Mouse (Mus musculus): Measurements from ENCODE around the gene Igsf21.

Gene Igsf21

DNA sequence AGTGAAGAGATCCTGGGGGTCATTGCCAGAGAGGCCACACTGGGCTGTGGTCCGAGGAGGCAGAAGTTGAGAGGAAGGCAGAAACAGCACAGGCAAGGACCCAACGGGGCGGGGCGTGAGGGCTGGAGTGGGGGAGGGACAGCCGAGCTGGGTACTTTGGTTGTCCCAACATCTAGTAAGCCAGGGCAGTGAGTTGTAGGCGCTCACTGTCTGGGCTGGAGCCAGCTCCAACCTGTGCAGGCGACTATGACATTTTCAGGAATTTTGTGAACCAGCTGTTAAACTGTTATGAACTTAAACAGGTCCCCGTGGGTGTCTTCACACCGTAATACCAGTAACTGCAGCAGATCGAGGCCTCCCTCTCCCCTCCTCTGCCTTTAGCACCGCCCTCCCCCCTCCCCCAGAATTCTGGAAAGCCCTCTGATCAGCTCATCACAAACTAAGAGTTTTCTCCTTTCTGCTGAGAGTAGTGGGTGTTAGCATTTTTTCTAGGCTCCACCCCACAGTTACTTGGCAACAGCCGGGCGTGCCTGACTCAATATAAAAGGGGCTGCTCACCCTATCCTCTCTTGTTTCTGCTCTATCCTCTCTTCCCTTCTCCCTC, 208.7 kb downstream of the Igsf21 start:
- no peak for DNase-seq

DNA sequence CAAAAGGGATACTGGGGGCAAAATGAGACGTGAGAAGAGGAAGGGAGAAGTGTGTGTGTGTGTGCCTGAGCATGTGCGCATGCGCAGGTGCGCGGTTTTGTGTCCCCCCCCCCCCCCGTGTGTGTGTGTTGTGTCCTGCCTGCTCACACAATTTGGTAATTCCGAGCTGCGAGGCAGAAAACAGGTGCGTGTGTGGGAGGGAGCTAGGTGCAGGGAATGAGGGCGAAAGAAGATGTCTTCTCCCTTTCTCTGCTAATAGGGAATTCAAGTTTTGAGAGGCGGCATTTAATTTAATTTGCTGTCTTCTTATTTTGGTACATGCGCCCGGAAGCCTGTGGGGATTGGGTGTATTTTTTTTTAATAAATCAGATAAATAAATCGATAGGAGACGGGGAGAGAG, 211.4 kb downstream of the Igsf21 start:
- DNase-seq: no peak

DNA sequence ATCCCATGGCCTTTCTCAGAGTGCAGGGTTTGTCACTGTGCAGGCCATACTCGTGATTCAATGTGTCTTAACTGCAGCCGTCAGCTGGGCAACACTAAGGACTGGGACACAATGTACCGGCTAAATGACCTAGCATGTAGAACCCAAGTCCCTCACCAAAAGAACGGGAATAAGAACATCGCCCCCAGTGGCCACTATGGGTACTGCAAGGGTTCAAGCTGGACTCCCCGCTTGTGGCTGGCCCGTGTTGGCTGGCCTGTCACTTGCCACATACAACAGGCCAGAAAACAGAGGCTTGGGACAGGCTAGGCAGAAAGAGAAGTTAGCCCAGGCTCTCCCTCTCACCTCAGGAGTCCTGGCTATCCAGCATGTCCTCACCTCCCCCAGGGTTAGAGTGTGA, 213.2 kb downstream of the Igsf21 start:
- peak; percentile 77 for DNase-seq

DNA sequence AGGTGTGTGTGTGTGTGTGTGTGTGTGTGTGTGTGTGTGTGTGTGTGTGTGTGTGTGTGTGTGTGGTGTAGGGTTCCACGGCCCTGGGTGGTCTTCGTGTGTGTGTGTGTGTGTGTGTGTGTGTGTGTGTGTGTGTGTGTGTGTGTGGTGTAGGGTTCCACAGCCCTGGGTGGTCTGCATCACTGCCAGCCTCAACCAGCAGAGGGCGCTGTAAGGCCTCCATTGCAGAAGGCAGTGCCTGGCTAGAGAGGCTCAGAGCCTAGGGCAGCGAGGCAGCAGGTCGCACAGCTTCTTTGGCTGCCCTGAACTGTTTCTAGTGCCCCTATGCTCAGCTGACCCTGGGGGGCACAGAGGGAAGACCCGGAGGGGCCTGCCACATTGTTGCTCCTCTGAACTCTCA, 216.2 kb downstream of the Igsf21 start:
- DNase-seq: peak; percentile 69

DNA sequence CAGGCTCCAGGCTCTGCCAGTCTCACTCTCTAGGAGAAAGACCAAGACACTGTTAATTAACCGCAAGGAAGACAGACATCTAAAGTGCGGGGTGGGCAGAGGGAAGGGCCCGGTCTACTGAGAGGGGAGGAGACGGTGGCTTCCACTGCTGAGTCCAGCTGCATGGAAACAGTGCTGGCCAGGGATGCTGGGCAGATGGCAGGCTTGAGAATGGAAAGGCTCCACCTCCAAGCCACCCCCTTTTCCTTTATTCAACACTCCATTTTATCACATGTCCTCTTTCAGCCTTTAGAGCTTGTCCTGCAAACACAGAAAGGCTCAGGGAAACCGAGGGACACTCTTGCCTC, 216.6 kb downstream of the Igsf21 start:
- DNase-seq: no peak

DNA sequence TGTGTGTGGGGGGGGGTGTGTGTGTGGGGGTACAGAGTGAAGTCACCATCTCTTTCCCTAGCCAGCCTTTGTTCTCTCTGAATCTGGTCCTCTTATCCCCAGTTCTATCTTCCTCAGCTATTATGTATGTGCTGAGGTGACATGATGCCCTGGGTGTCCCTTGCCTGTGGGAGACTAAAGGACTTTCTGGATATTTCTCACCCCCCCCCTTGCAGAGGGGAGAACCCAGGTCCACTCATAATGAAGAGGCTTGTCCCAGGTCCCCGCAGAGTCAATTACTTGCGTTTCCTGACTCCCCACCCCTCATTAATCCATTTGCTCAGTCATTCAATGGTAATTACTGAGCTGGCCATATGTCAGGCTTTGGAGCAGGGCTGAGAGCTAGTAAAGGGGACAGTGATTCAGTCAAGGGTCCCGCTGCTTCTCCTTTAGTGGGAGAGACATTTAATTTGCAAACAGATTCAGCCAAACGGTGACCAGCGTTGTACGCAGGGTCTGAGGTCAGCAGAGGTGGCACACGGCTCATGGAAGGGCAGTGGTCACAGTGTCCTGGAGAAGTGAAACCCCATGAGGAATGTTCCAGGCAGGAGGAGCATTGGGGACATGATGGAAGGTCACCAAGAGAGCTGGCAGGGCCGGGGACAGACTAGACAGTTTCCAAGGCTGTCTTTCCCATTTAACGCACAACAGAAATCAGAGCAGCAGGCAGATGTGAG, 217.1 kb downstream of the Igsf21 start:
- no peak for DNase-seq

DNA sequence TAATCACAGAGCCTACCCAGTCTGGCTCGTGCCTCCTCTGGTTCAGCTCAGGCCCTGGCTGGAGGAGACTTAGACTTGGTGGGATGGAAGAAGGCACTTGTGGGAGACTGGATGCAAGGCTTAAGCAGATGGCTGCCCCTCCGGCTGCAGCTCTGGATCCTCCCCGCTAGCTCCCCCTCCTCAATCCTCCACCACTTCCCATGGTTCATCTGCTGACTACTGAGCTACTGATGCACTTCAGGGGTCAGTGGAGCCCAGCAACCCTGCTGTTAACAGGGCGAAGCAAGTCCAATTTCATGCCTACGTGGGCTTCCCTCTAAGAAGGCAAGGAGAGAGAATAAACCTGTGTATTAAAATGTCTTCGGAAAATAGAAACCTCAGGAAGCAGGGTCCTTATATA, 222.8 kb downstream of the Igsf21 start:
- DNase-seq: no peak

DNA sequence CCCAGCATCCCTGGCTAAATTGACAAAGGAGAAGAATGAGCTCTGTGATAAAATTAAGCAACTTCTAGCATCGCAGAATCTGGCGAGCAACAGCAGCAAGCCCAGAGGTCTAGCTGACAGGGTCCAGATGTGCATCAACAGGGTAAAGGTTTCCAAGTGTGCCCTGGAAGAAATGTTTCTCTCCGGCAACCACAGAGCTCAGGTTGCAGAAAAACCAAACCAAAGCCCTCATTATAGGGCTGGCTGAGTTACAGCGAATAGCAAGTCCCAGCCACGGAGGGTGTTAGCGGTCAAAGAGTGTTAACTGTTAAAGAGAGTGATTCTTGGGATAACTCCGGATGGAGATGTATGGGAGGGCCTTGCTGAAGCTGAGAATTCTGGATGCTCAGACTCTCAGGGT, 230.7 kb downstream of the Igsf21 start:
- DNase-seq: no peak

DNA sequence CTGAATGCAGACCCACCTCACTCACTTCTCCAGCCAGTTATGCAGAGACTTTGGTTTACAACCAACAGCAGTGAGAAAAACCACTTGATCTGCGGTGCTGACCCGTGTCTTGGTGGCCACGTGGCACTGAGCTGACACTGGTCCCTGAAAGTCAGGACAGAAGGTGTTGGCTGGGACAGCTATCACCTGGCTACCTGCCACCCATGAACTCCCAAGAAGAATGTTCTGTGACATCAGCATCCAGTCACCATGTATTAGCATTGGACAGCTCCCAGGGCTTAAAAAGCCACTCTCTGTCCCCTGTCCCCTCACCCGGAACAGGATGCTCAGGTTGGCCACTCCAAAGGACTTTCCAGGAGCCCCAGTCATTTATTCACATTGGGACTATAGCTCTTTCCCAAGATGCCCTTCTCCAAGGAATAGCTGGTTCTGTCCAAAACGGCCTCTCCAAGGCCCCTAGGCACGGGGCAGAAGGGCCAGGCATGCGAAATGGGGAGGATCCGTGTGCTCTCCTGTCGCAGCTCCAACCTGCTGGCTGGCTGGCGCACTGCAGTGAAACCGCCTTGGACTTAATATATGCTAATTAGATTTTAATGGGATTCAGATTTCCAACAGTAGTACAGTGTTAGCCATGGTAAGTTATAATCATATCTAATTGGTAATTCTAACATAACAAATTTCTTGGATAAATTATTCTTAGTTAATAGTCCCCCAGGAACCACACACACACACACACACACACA, 235.7 kb downstream of the Igsf21 start:
- DNase-seq: no peak

DNA sequence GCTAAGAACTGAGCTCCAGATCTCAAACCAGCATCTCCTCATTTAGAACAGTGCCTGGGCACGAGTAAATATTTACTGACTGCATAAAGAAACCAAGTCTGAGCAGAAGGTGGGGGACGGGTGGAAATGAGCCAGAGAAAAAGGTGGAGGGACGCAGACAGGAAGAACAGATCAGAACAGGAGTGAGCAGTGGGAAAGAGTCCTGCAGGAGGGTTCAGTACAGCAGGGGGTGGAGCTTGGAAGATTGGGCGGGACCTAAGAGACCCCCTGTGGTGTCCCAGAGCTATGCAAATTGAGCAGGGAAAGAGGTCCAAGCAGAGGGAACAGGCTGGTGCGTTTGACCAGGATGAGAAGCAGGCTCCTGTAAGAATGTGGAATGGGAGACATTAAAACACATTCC, 241.7 kb downstream of the Igsf21 start:
- no peak for DNase-seq

DNA sequence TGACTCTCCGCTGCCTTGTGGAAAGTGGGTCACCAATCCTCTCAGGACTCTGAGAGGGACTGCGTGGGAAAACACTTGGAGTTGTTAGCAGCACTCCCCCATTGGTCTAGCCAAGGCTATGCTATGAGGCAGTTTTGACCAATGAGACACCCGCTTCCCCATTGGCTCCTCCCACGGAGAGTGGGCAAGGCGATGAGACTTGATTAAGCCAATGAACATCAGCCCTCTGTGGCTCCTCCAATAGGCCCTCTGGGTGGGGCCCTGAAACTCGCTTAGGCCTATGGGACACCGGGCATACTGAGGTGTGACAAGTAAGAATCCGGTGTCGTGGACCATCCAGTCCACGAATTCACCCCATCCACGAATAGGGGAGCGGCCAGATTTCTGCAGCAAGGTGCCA, 242.4 kb downstream of the Igsf21 start:
- peak; percentile 74 for DNase-seq

DNA sequence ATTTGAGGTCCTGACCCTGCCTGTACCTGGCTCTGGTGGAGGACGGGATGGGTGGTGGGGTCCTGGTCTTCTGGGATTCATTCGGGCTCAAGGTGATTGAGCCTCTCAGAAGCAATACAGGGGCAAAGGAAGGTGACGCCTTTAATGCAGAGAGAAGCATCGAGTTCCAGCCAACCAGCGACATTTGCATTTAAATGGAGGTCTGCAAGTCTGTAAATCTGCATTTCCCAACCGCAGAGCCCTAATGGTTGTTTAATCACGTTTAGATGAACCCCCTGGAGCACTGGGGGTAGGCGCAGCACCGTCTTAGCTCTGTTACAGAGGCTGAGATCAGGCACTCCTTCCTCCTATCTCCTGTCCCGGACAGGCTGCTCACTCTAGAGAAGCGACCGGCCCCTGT, 244.5 kb downstream of the Igsf21 start:
- no peak for DNase-seq

DNA sequence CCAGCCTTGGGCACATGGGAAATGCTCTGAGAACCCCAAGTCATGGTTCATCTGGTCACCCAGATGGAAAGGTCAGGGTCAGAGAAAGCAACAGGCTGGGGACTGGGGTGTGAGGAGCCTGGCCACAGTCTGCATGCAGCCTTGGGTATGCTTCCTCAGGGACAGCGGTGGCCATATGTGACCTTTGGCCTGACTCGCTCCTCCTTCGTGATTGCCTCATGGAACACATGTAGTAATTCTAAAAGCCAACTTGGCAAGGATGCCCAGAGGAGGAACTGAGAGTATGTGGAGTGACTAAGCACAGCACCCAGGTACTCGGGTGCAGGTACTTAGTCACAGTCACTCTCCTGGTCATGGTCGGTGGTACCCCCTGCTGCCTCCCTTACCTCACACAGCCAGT, 245.7 kb downstream of the Igsf21 start:
- no peak for DNase-seq

DNA sequence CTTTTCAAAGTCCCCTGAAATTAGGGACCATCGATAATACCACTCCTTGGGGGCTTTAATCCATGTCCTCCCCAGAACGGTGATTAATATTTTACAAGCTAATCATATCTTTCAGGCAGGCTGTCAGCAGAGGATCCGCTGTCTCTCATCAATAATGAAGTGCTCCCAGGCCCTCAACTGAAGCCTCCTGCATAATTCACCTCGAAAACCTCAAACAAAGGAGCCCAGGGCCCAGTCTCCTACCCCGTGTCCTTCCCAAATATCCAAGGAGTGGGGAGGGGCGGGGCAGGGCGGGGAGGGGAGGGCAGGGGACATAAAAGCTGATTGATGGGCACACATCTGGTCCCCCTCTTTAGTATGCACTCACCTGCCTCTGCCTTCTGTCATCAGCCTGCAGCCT, 247.6 kb downstream of the Igsf21 start:
- no peak for DNase-seq

DNA sequence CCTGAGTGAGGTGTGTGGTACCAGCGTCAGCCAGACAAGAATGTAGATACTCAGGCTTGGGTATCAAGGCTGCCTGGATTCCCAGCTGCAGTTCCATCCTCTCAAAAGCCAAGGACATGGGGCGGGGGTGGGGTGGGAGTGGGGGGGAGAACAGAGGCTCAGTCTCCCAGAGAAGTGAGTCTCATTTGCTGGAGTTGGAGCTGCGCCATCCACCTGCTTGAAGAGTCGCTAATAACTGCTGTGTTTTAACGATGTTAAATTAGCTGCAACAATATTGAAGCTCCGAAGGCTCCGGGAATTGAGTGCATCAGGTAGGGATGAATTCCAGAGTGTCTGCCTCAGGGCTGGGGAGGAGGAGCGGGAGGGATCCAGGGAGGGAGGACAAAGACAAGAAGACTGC, 250.9 kb downstream of the Igsf21 start:
- DNase-seq: no peak

DNA sequence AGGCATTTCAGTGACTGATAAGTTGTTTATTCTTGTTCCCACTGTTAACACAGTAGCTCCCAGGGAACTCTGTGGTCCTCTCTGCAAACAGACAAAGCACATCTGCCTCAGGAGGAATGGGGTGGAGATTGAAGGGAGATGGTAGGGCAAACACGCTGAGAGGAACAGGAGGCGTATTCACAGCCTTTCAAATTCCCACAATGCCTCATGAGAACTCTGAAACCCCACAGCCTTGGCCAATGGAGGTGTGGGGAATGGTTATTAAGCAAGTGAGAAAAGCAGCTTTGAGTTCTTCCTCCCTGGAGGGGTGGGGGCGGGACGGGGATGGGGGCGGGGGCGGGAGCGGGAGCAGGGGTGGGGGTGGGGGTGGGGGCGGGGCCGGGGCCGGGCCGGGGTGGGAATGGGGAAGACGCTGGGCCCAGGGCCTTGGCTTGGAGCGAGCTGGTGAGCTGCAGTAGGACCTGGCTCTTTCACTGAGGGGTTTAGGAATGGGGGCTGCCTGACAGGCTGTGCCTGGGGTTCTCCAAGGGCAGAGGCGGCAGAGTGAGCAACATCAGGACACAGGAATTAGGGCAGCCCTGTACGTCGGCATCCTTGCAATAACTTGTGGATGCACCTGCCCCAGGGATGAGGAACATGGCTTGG, 253.4 kb downstream of the Igsf21 start:
- no peak for DNase-seq

DNA sequence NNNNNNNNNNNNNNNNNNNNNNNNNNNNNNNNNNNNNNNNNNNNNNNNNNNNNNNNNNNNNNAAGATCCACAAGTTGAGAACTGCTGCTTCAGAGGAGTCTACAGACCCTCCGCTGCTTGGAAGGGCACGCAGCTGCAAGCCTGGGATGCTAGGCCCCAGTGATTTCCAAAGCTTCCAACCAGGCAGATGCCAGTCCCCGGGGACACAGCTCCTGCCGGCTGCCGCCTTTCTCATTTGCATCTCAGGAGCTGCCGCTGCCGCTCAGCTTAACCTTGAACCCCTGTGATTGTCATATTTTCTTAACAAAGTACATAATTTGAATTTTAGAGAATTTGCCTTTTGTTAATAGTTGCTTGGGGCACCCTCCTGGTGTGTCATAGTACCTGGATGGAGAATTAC, 259.7 kb downstream of the Igsf21 start:
- DNase-seq: no peak

DNA sequence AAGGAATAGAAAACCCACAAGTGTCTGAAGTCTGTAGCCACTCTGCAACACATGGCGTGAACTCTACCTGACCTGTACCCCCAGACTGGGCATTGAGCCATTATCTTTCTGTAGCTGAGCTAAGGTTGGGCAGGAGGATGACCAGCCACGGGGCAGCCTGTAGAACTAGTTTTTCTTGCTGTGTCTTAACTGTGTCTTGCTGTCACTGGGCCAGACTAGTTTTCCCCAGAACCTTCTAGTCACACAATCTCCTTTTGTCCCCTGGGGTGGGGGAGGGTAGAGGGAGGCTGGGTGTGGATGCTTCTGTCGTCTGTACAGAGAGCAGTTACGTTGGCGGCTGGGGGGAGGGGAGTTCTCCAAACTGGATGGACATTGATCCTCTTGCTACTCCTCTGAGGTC, 267.9 kb downstream of the Igsf21 start:
- DNase-seq: no peak

DNA sequence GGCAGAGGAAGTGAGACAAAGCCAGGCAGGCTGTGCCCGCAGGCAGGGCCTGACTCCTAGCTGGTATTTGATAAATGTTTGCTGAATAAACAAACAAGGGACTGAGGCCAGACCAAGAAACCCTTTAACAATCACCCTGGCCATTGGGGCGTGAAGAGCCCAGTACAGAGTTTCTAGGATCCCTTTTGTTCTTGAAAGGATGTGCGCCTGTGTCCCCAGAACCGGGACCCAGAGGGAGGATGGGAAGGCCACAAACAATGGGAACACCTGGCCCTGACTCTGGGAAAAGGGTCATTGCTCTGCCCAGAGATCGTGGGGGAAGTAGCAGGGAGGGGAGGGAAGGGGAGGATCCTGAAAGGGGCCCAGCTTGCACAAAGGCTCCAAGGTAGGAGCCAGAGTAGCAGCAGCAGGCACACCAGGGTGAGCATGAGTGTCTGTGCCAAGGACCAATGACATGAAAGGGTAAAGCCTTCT, 269.2 kb downstream of the Igsf21 start:
- DNase-seq: no peak

Data from cerebellum, adult 9-10 months (tissue).